Mouse (Mus musculus): ENCODE data around the gene Rnase12. TPM values are rescaled to one million over a fixed set of nuclear protein-coding genes. Genes with fewer than 3 reads are reported as not detected.
A peak's percentile ranks its signal among the peaks of the same experiment; 100 is the strongest.
"Not testable (repeated sequence)": the region's sequence is repeated elsewhere in the genome, so short reads cannot be mapped to it uniquely, and the experiment has no call there.

The Rnase12 gene
- polyA plus RNA-seq, 1 experiment = not detected

DNA sequence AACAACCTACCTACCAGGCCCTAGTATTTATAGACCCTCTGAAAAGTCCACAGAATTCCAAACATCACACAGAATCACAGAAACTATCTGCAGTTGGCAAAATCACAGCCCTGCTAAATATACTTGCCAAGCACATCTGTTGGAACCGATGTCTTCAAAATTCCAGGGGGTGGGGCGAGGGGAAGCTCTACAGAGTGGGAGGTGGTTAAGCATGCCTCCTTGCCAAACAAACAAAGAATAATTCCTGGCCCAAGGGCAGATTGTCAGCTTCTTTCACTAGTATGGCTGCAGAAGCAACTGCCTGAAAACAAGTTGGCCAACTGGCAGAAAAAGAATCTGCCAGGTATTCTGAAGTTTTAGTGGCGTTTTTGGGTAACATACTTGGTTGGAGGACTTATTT lies 40.2 kb downstream of the Rnase12 start:
- H3K27ac ChIP-seq (ENCODE audit: insufficient read depth, low read depth, low read length) = no peak overlapping the region
- H3K4me1 ChIP-seq (ENCODE audit: control insufficient read depth, insufficient read depth, insufficient read length, low read length) = no peaks in the 10 kb centered on the region
- H3K4me3 ChIP-seq (ENCODE audit: low read depth, low read length) = no peak overlapping the region
- no peaks in the 10 kb centered on the region for H3K27me3 ChIP-seq (ENCODE audit: control insufficient read depth, insufficient read depth, low read length)
- TF ChIP-seq POLR2A (IDR thresholded peaks at IDR 0.05; ENCODE audit: low read depth, low read length) (no peak), CTCF (IDR thresholded peaks at IDR 0.05; ENCODE audit: extremely low read depth, insufficient read length, insufficient replicate concordance, low read depth, low read length) (no peak)
- 61% methylated on average over 3 of the region's 3 CpGs for WGBS
- H3K36me3 ChIP-seq (ENCODE audit: control insufficient read depth, insufficient read depth, low read length) = no peaks in the 10 kb centered on the region

DNA sequence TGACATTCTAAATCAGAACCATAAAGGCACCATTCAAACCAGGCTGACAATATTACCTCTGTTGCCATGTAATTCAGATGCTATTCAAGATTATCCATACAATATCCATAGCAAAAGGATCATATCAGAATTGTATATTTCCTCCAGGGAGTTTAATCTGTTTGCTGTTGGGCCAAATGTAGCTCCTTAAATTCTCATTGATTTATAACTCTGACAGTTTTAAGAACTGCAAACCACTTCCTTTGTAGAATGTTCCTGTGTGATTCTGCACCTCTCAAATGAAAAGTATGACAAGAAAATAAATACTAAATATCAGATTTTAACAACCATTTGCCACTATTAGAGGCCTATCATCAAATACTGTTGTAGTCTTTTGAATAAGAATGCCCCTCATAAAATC lies 41.7 kb downstream of the Rnase12 start:
- no peaks in the 10 kb centered on the region for H3K4me1 ChIP-seq (ENCODE audit: control insufficient read depth, insufficient read depth, insufficient read length, low read length)
- no peak for TF ChIP-seq POLR2A (IDR thresholded peaks at IDR 0.05; ENCODE audit: low read depth, low read length)
- no peak for TF ChIP-seq CTCF (IDR thresholded peaks at IDR 0.05; ENCODE audit: extremely low read depth, insufficient read length, insufficient replicate concordance, low read depth, low read length)

DNA sequence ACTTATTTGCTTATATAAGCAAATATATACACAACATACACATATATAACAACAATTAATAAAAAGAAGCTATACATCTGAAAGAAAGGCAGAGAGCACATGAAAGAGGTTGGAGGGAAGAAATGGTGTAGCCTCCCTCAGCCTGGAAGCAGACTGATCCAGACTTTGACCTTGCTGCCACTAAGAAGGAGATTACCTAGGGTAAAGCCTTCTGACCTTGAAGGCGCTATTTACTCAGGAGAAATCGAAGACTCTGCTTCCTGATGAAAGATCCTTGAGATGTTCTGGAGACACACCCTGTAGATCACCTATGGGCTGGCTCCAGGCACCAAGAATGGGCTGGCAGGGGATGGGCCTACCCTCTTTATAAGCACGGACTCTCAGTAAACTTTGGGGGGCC lies 42.7 kb downstream of the Rnase12 start:
- H3K4me3 ChIP-seq (ENCODE audit: low read depth, low read length); H3K36me3 ChIP-seq (ENCODE audit: control insufficient read depth, insufficient read depth, low read length); H3K4me1 ChIP-seq (ENCODE audit: control insufficient read depth, insufficient read depth, insufficient read length, low read length); H3K27ac ChIP-seq (ENCODE audit: insufficient read depth, low read depth, low read length); H3K27me3 ChIP-seq (ENCODE audit: control insufficient read depth, insufficient read depth, low read length): not testable (repeated sequence)
- 55% methylated on average over 3 of the region's 3 CpGs for WGBS

More for the DNA sequence above, 41.7 kb downstream of the Rnase12 start:
- H3K27me3 ChIP-seq (ENCODE audit: control insufficient read depth, insufficient read depth, low read length) = no peaks in the 10 kb centered on the region
- H3K36me3 ChIP-seq (ENCODE audit: control insufficient read depth, insufficient read depth, low read length) = no peaks in the 10 kb centered on the region
- H3K27ac ChIP-seq (ENCODE audit: insufficient read depth, low read depth, low read length) = no peak overlapping the region
- H3K4me3 ChIP-seq (ENCODE audit: low read depth, low read length) = no peak overlapping the region

DNA sequence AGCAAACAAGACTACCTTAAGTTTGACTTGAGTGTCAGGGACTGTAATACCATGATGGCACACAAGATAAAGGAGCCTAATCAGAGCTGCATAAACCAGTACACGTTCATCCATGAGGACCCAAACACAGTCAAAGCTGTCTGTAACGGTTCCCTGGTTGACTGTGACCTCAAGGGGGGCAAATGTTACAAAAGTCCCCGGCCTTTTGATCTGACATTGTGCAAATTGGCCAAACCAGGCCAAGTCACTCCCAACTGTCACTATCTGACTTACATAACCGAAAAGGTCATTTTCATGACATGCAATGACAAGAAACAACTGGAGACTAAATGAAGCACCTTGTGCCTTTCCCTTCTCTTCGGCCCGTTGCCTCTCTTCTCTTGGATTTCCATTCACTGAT lies 47.9 kb downstream of the Rnase12 start:
- 86% methylated on average over 6 of the region's 6 CpGs for WGBS
- H3K27ac ChIP-seq (ENCODE audit: insufficient read depth, low read depth, low read length) = no peak overlapping the region
- no peak for TF ChIP-seq POLR2A (IDR thresholded peaks at IDR 0.05; ENCODE audit: low read depth, low read length)
- H3K36me3 ChIP-seq (ENCODE audit: control insufficient read depth, insufficient read depth, low read length) = no peaks in the 10 kb centered on the region
- no peaks in the 10 kb centered on the region for H3K27me3 ChIP-seq (ENCODE audit: control insufficient read depth, insufficient read depth, low read length)
- H3K4me3 ChIP-seq (ENCODE audit: low read depth, low read length) = no peak overlapping the region
- H3K4me1 ChIP-seq (ENCODE audit: control insufficient read depth, insufficient read depth, insufficient read length, low read length) = peaks cover 2% of the 10 kb centered on the region

DNA sequence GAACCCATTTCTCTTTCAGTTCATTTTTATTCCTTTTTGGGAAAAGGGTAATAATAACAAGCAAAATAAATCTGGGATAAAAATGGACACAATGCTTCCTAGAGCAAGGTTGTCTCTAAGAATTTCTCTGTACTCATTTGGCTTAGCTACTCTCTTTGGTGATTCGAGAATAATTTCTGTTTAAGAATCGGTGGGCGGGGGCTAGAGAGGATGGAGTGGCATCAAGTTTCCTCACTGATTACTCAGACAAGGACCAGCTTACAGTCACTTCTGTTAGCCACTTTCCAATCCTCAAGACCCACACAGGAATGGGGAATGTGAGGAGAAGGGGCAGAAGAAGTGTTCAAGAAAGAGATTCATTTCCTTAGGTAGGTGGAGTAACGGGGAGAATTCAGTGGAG lies 48.7 kb downstream of the Rnase12 start:
- H3K27me3 ChIP-seq (ENCODE audit: control insufficient read depth, insufficient read depth, low read length) = no peaks in the 10 kb centered on the region
- 74% methylated on average over 4 of the region's 4 CpGs for WGBS
- H3K4me3 ChIP-seq (ENCODE audit: low read depth, low read length) = no peak overlapping the region
- TF ChIP-seq CTCF (IDR thresholded peaks at IDR 0.05; ENCODE audit: extremely low read depth, insufficient read length, insufficient replicate concordance, low read depth, low read length) = no peak
- no peak for TF ChIP-seq POLR2A (IDR thresholded peaks at IDR 0.05; ENCODE audit: low read depth, low read length)
- H3K4me1 ChIP-seq (ENCODE audit: control insufficient read depth, insufficient read depth, insufficient read length, low read length) = peaks cover 2% of the 10 kb centered on the region
- H3K27ac ChIP-seq (ENCODE audit: insufficient read depth, low read depth, low read length) = peak overlapping the region; percentile 88
- no peaks in the 10 kb centered on the region for H3K36me3 ChIP-seq (ENCODE audit: control insufficient read depth, insufficient read depth, low read length)

DNA sequence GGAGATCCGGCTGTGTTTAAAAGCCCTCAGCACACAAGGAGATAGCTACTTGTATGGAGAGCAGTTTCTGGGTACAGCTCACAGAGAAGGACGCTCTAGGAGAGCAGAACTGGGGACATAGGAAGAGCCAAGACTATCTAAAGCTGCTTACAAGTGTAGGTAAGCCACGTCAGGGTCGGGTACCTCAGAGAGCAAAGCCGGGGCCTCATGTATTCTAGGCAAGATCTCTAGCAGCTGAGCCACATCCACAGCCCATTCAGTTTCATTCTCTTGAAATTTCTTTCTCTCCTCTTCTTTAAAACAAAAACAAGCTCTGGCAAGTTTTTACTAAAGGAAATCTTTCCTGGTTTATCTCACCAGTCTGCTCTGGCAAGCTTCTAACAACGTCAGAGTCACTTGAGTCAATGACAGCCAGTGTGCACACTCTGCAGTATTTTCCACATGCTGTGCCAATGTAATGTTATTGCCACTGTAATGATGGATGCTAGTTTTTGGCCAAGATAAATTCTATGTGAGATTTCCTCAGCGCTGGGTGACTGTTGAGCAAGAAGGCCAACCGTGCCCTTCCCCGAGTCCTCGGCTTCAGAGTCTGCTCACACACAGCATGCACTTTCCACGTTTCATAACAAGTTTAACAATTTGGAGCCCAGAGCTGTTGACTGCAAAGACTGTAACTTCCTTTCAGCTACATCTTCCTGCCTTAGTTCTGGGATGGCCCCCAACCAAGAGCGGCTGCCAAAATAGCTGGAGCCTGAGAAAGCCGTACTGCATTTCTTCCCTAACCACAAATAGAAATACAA lies 49.3 kb downstream of the Rnase12 start:
- WGBS = 69% methylated on average over 13 of the region's 13 CpGs
- Histone ChIP-seq H3K4me3 (ENCODE audit: low read depth, low read length) (no peak overlapping the region), H3K27me3 (ENCODE audit: control insufficient read depth, insufficient read depth, low read length) (no peaks in the 10 kb centered on the region), H3K4me1 (ENCODE audit: control insufficient read depth, insufficient read depth, insufficient read length, low read length) (peaks cover 2% of the 10 kb centered on the region), H3K27ac (ENCODE audit: insufficient read depth, low read depth, low read length) (peak overlapping the region; percentile 88), H3K36me3 (ENCODE audit: control insufficient read depth, insufficient read depth, low read length) (no peaks in the 10 kb centered on the region)
- TF ChIP-seq POLR2A (IDR thresholded peaks at IDR 0.05; ENCODE audit: low read depth, low read length) = no peak
- TF ChIP-seq CTCF (IDR thresholded peaks at IDR 0.05; ENCODE audit: extremely low read depth, insufficient read length, insufficient replicate concordance, low read depth, low read length) = no peak

DNA sequence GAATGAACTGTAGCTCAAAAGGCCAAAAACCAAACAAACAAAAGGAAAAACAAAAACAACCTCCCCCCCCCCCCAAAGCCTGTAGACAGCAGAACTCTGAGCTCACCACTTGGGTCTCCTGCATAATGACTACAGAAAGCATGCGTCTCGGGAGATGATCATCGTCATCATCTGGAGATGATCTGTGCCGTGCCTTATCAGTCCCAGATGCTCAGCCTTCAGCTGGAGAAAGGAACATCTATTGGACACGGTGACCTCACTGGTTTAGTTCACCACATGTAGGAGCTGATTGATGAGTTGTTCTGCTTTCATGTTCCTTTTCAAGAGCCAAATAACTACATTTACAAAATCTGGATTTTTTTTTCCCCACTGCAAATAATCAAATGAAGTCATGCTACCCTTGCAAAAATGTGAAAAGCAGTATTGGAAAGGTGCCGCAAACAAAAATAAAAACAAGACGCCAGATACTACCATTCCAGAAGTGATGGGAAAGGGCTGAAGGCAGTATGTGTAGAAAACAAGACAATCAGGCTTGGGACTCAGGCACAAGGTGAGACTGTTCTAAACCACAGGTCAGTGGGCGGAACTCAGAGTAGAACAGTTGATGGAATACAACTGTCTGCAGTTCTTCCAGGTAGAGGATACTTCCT lies 50.2 kb downstream of the Rnase12 start, which contains the start of gene Rnase10:
TSS of gene Rnase10 (plus strand) at position 600 of the 650 bp plus-strand sequence.
- H3K27ac ChIP-seq (ENCODE audit: insufficient read depth, low read depth, low read length) = peak within 1 kb of the TSS; percentile 88
- no peaks in the 10 kb centered on the region for H3K36me3 ChIP-seq (ENCODE audit: control insufficient read depth, insufficient read depth, low read length)
- no peak for TF ChIP-seq CTCF (IDR thresholded peaks at IDR 0.05; ENCODE audit: extremely low read depth, insufficient read length, insufficient replicate concordance, low read depth, low read length)
- TF ChIP-seq POLR2A (IDR thresholded peaks at IDR 0.05; ENCODE audit: low read depth, low read length) = no peak
- peaks cover 2% of the 10 kb centered on the region for H3K4me1 ChIP-seq (ENCODE audit: control insufficient read depth, insufficient read depth, insufficient read length, low read length)
- 85% methylated on average over 8 of the region's 8 CpGs for WGBS
- no peak within 1 kb of the TSS for H3K4me3 ChIP-seq (ENCODE audit: low read depth, low read length)
- H3K27me3 ChIP-seq (ENCODE audit: control insufficient read depth, insufficient read depth, low read length) = no peaks in the 10 kb centered on the region

Other genes with a start within 250 kb of the Rnase12 start
- gene Ccnb1ip1, start 249.9 kb downstream of the Rnase12 start, polyA plus RNA-seq (2012; rRNA removed) = not detected in 2 replicates
- 2.9 and 5.8 TPM in 2 replicates for gene Parp2, start 249.8 kb downstream of the Rnase12 start, polyA plus RNA-seq (2012; rRNA removed)
- gene Tep1, start 187.1 kb downstream of the Rnase12 start, polyA plus RNA-seq (2012; rRNA removed) = 48.1 and 105 TPM in 2 replicates
- 0.29 and 1.7 TPM in 2 replicates for gene Klhl33, start 160.2 kb downstream of the Rnase12 start, polyA plus RNA-seq (2012; rRNA removed)
- 65.0 and 97.3 TPM in 2 replicates for gene Osgep, start 132.8 kb downstream of the Rnase12 start, polyA plus RNA-seq (2012; rRNA removed)
- gene Apex1, start 132.7 kb downstream of the Rnase12 start, polyA plus RNA-seq (2012; rRNA removed) = 9.6 and 20.0 TPM in 2 replicates
- 50.9 and 93.1 TPM in 2 replicates for gene Pip4p1, start 126.8 kb downstream of the Rnase12 start, polyA plus RNA-seq (2012; rRNA removed)
- 59.2 and 116 TPM in 2 replicates for gene Pnp, start 126.6 kb downstream of the Rnase12 start, polyA plus RNA-seq (2012; rRNA removed)
- gene Gm49342, start 113.1 kb downstream of the Rnase12 start, polyA plus RNA-seq (2012; rRNA removed) = not detected in 2 replicates
- gene Pnp2, start 101.7 kb downstream of the Rnase12 start, polyA plus RNA-seq (2012; rRNA removed) = 63.7 and 87.2 TPM in 2 replicates
- gene Rnase10, start 49.9 kb downstream of the Rnase12 start, polyA plus RNA-seq (2012; rRNA removed) = not detected in 2 replicates
- not detected in 2 replicates for gene Rnase9, start 15.8 kb downstream of the Rnase12 start, polyA plus RNA-seq (2012; rRNA removed)
- not detected in 2 replicates for gene Rnase11, start 7.5 kb downstream of the Rnase12 start, polyA plus RNA-seq (2012; rRNA removed)
- gene Olfr750, start 16.8 kb upstream of the Rnase12 start, polyA plus RNA-seq (2012; rRNA removed) = 0.01 TPM in 1 of 2 replicates, not detected in the other
- 120 and 130 TPM in 2 replicates for gene Rnase4, start 33.4 kb upstream of the Rnase12 start, polyA plus RNA-seq (2012; rRNA removed)
- 21.1 and 27.1 TPM in 2 replicates for gene Ang, start 33.5 kb upstream of the Rnase12 start, polyA plus RNA-seq (2012; rRNA removed)
- not detected in 2 replicates for gene Eddm3b, start 56.8 kb upstream of the Rnase12 start, polyA plus RNA-seq (2012; rRNA removed)
- 9.7 and 15.0 TPM in 2 replicates for gene Rnase6, start 66.2 kb upstream of the Rnase12 start, polyA plus RNA-seq (2012; rRNA removed)
- 47.1 and 6,983 TPM in 2 replicates for gene Rnase1, start 89.1 kb upstream of the Rnase12 start, polyA plus RNA-seq (2012; rRNA removed)
- not detected in 2 replicates for gene Rnase2b, start 104.6 kb upstream of the Rnase12 start, polyA plus RNA-seq (2012; rRNA removed)
- not detected in 2 replicates for gene Ang2, start 141.5 kb upstream of the Rnase12 start, polyA plus RNA-seq (2012; rRNA removed)
- gene Ear14, start 145.7 kb upstream of the Rnase12 start, polyA plus RNA-seq (2012; rRNA removed) = not detected in 2 replicates
- not detected in 2 replicates for gene Rnase2a, start 198.5 kb upstream of the Rnase12 start, polyA plus RNA-seq (2012; rRNA removed)